Mouse (Mus musculus) lung, postnatal 0 days (tissue): ENCODE results near the gene Lrrk2. TPM values are rescaled to one million over a fixed set of nuclear protein-coding genes. Genes with fewer than 3 reads are reported as not detected.

Experiments
- ATAC-seq: fragments of 200-750 bp; cut with Nextera tagmentation; 2 replicates; pipeline ENCODE4 v1.8.0; 2017; ENCODE audit warnings: moderate library complexity
- DNase-seq: peaks from one replicate; pipeline ENCODE4 v3.0.0-alpha.2; 2016; ENCODE audit warnings: low spot score
- H3K27ac ChIP-seq: fragments of 300-500 bp; sonication (generic); 2 replicates; pipeline ENCODE4 v1.5.1; 2014; ENCODE audit warnings: antibody characterized with exemption, mild to moderate bottlenecking, low read length, mixed read lengths
- H3K27me3 ChIP-seq: fragments of 300-500 bp; sonication (generic); replicated peaks from 2 replicates; pipeline ENCODE4 v1.6.1; 2014; ENCODE audit warnings: low read length, mixed read lengths; ENCODE audit not compliant: insufficient read depth
- H3K36me3 ChIP-seq: fragments of 300-500 bp; sonication (generic); 2 replicates; pipeline ENCODE4 v1.6.1; 2014; ENCODE audit warnings: low read length, mixed read lengths; ENCODE audit not compliant: insufficient read depth
- H3K4me1 ChIP-seq: fragments of 300-500 bp; sonication (generic); 2 replicates; pipeline ENCODE4 v1.6.1; 2014; ENCODE audit warnings: antibody characterized with exemption, low read depth, low read length, mixed read lengths; ENCODE audit not compliant: insufficient read depth
- H3K4me2 ChIP-seq: fragments of 300-500 bp; sonication (generic); replicated peaks from 2 replicates; pipeline ENCODE4 v1.6.1; 2014; ENCODE audit warnings: low read depth, mild to moderate bottlenecking, low read length, moderate library complexity, mixed read lengths
- H3K4me3 ChIP-seq: fragments of 300-500 bp; sonication (generic); 2 replicates; pipeline ENCODE4 v1.5.1; 2014; ENCODE audit warnings: low read depth, low read length
- H3K9ac ChIP-seq: fragments of 300-500 bp; sonication (generic); replicated peaks from 2 replicates; pipeline ENCODE4 v1.6.1; 2014; ENCODE audit warnings: low read depth, mild to moderate bottlenecking
- H3K9me3 ChIP-seq: fragments of 300-500 bp; sonication (generic); 2 replicates; pipeline ENCODE4 v1.6.1; 2016; ENCODE audit warnings: low read length, mixed read lengths
- CTCF ChIP-seq: IDR thresholded peaks from 2 replicates; pipeline ENCODE4 v1.5.1; 2016; ENCODE audit warnings: antibody characterized with exemption, mild to moderate bottlenecking
- EP300 ChIP-seq: IDR thresholded peaks from 2 replicates; pipeline ENCODE4 v1.6.1; 2016; ENCODE audit warnings: antibody characterized with exemption, mild to moderate bottlenecking, control low read depth
- WGBS: fragments of 180-500 bp; shearing (Covaris S2); extraction: QIAGEN DNeasy Blood & Tissue Kit; methylation state at CpG from one replicate; pipeline ENCODE4 v1.1.7; 2014; 5-methylcytosine and 5-hydroxymethylcytosine counted together
- polyA plus RNA-seq: library from polyadenylated mRNA; unstranded; fragments of >200 nt; fragmentation: Nextera tagmentation; extraction: Ambion mirVana; gene quantifications from 2 replicates; pipeline ENCODE4 v1.2.1, GENCODE M21; 2015

Lrrk2 gene
- polyA plus RNA-seq: 31.6 and 33.9 TPM in 2 replicates

- DNase-seq (peak; percentile 95), ATAC-seq (peak; percentile 99)
- H3K4me1 ChIP-seq: no peaks in the 10 kb centered on the region
- H3K27me3 ChIP-seq: no peaks in the 10 kb centered on the region
- TF ChIP-seq EP300: 0 out of 2 replicates have a peak, but pooled peaks have one; percentile 35
- TF ChIP-seq CTCF: peak; percentile 30; the same call in 1 of the 2 replicates
- H3K4me3 ChIP-seq: peak within 1 kb of the TSS; percentile 68
- H3K9me3 ChIP-seq: no peaks in the 10 kb centered on the region
- peak within 1 kb of the TSS; percentile 77 for H3K4me2 ChIP-seq
- peak within 1 kb of the TSS; percentile 83 for H3K27ac ChIP-seq
- H3K36me3 ChIP-seq: no peaks in the 10 kb centered on the region
- WGBS: 2% methylated on average over 40 of the region's 40 CpGs
- peak within 1 kb of the TSS; percentile 66 for H3K9ac ChIP-seq
Measured at GRCm38 (mm10) chr15:91672645-91673568, at the start of gene Lrrk2. Gene Lrrk2, plus strand, starts transcription at chr15:91673175.

GRCm38 (mm10) chr15:91624475-91624874 is 48.5 kb upstream of the Lrrk2 start:
- DNase-seq: no peak
- no peaks in the 10 kb centered on the region for H3K4me1 ChIP-seq
- ATAC-seq: no peak
- no peak overlapping the region for H3K27ac ChIP-seq
- H3K9ac ChIP-seq: no peak overlapping the region
- no peaks in the 10 kb centered on the region for H3K27me3 ChIP-seq
- H3K4me3 ChIP-seq: no peak overlapping the region
- WGBS: 76% methylated on average over 2 of the region's 2 CpGs
- no peak overlapping the region for H3K4me2 ChIP-seq
- H3K36me3 ChIP-seq: no peaks in the 10 kb centered on the region
- TF ChIP-seq EP300: no peak
- TF ChIP-seq CTCF: no peak
- no peaks in the 10 kb centered on the region for H3K9me3 ChIP-seq

- Histone ChIP-seq H3K4me1 (no peaks in the 10 kb centered on the region), H3K27ac (no peak overlapping the region), H3K4me2 (no peak overlapping the region), H3K9ac (no peak overlapping the region), H3K4me3 (no peak overlapping the region), H3K36me3 (no peaks in the 10 kb centered on the region), H3K27me3 (no peaks in the 10 kb centered on the region), H3K9me3 (no peaks in the 10 kb centered on the region)
- ATAC-seq (no peak), DNase-seq (no peak)
- WGBS: 63% methylated on average over 3 of the region's 3 CpGs
- no peak for TF ChIP-seq CTCF
- TF ChIP-seq EP300: no peak
Measured at GRCm38 (mm10) chr15:91629137-91629536, 43.8 kb upstream of the Lrrk2 start.

- ATAC-seq (no peak), DNase-seq (no peak)
- no peak overlapping the region for H3K4me2 ChIP-seq
- TF ChIP-seq EP300: no peak
- no peak for TF ChIP-seq CTCF
- no peak overlapping the region for H3K9ac ChIP-seq
- no peak overlapping the region for H3K4me3 ChIP-seq
- H3K9me3 ChIP-seq: no peaks in the 10 kb centered on the region
- H3K27me3 ChIP-seq: no peaks in the 10 kb centered on the region
- H3K36me3 ChIP-seq: no peaks in the 10 kb centered on the region
- 70% methylated on average over 4 of the region's 4 CpGs for WGBS
- no peak overlapping the region for H3K27ac ChIP-seq
- H3K4me1 ChIP-seq: no peaks in the 10 kb centered on the region
Measured at GRCm38 (mm10) chr15:91632473-91632872, 40.5 kb upstream of the Lrrk2 start.

GRCm38 (mm10) chr15:91633051-91633450 is 39.9 kb upstream of the Lrrk2 start:
- Histone ChIP-seq H3K36me3 (no peaks in the 10 kb centered on the region), H3K4me1 (no peaks in the 10 kb centered on the region), H3K27ac (no peak overlapping the region), H3K4me2 (no peak overlapping the region), H3K9me3 (no peaks in the 10 kb centered on the region), H3K27me3 (no peaks in the 10 kb centered on the region), H3K9ac (no peak overlapping the region), H3K4me3 (no peak overlapping the region)
- 77% methylated on average over 9 of the region's 9 CpGs for WGBS
- ATAC-seq (no peak), DNase-seq (peak; percentile 24)
- TF ChIP-seq CTCF: no peak
- no peak for TF ChIP-seq EP300

GRCm38 (mm10) chr15:91633806-91634205 is 39.2 kb upstream of the Lrrk2 start:
- WGBS: 65% methylated on average over 6 of the region's 6 CpGs
- H3K27ac ChIP-seq: no peak overlapping the region
- no peaks in the 10 kb centered on the region for H3K27me3 ChIP-seq
- no peak for ATAC-seq
- no peak overlapping the region for H3K9ac ChIP-seq
- no peaks in the 10 kb centered on the region for H3K9me3 ChIP-seq
- no peak overlapping the region for H3K4me2 ChIP-seq
- TF ChIP-seq EP300 (no peak), CTCF (no peak)
- no peaks in the 10 kb centered on the region for H3K4me1 ChIP-seq
- H3K36me3 ChIP-seq: no peaks in the 10 kb centered on the region
- H3K4me3 ChIP-seq: no peak overlapping the region
- no peak for DNase-seq
